Mouse (Mus musculus): ENCODE results near the gene Psmc3ip. TPM values are rescaled to one million over a fixed set of nuclear protein-coding genes. Genes with fewer than 3 reads are reported as not detected.

Gene Psmc3ip
- total RNA-seq, 2 experiments from 2014 or later = 1.5 to 1.7 TPM

DNA sequence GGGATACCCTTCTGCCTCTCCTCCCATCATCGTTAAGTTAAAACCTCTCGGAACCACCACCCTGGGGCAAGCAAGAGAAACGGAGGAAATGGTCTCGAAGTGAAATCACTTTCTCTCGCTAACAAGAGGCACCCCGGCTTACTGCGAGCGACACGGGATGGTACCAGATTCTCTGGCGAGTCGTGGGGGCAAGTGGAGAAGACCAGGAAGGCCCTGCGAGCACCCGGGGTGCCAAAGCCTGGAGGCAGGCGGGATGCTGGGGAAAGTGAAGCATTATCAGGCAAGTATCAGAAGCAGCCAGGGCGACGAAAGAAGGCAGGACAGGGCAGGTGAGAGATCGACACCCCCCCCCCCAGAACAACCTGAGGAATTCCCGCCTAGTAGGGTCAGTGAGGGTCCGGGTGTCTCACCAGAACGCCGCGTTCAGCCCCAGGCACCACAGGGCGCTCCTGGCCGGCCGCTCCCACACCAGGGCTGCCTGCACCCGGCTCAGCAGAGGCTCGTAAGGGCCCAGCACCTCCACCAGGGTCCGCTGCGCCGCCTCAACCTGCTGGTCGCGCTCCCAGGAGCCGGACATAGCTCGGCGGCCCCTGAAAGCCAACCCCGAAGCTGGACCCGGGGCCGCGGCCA is 24.0 kb upstream of the Psmc3ip start:
- DNase-seq = no peak

- DNase-seq = no peak
Measured at GRCm38 (mm10) chr11:101118105-101118504, 22.9 kb upstream of the Psmc3ip start.

GRCm38 (mm10) chr11:101115564-101115963 is 20.3 kb upstream of the Psmc3ip start:
- DNase-seq = no peak

GRCm38 (mm10) chr11:101112186-101112585 is 16.9 kb upstream of the Psmc3ip start:
- no peak for DNase-seq

GRCm38 (mm10) chr11:101111178-101111577 is 15.9 kb upstream of the Psmc3ip start:
- DNase-seq = no peak

- no peak for DNase-seq
Measured at GRCm38 (mm10) chr11:101110708-101111107, 15.5 kb upstream of the Psmc3ip start.

DNA sequence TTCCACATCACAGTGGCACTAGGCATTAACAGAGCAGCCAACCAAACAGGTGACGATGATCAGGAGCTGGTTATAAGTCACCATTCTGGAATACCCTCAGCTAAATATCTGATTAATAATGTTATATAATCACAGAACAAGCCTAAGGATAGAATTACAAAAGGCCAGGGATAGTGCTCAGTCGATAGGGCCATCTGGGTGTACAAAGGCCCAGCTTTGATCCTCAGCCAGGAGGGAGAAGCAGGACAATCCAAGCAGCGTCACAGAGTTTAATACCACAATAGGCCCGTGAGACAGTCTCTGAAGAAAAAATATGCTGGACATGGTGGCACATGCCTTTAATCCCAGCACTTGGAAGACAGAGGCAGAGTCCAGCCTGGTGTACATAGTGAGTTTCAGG is 14.1 kb upstream of the Psmc3ip start:
- no peak for DNase-seq

GRCm38 (mm10) chr11:101103011-101103410 is 7.8 kb upstream of the Psmc3ip start:
- DNase-seq = no peak

DNA sequence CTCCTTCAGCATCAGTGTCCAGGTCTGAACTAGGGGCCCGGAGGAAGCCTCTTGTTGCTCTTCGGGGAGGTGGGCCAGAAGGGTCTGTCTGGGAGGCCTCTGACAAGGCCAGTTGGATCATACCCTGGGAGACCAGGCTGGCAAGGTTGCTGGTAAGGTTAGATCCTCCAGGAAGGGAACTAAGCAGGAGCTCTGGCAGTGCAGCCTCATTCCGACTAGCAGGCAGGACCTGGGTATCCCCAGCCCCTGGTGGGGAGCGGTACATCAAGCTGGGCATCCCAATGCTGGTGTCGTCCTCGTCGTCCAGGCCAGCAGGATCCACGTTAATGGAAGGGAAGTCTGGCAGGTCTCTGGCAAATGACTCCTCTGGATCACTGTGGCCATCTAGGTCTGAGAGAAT is 3.0 kb upstream of the Psmc3ip start:
- DNase-seq = no peak

DNA sequence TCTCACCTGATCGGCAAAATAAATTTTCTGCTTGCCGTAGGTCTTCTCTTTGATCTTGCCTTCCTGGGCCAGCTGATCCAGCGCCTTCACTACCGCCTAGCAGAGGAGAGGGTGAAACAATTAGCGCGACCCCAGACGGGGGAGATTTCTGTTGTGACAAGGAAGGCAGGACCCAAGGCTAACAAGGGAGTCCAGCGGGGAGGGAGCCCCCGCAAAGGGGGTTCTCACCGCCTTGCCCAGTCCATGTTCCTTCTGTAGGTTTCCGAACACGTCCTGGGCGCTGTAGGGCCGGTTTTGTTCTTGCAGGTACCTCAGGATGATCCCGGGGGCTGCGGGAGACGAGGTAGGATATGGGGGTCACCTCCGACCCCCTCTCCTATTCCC is 314 bp downstream of the Psmc3ip start:
- DNase-seq = no peak

DNA sequence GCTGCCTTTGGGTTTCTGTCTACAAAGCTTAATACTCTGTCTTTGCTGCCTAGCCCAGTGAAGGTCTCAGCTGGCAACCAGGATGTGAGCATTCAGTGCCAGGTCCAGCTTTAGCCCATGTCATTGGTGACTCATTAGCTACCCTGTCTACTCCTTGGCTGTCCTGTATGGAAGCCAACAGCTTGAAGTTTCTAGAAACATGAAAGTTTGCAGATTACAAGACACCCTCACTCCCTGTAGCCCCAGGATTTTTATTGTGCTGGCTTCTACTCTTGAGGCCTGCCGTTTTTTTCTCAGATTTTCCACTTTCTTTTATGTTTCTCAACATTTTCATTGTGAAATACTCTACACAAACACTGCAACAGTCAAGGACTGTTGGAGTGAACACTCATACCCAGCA is 5.3 kb downstream of the Psmc3ip start:
- no peak for DNase-seq

GRCm38 (mm10) chr11:101087682-101088055 is 7.6 kb downstream of the Psmc3ip start:
- DNase-seq = no peak

- DNase-seq = peak; percentile 88
Measured at GRCm38 (mm10) chr11:101086756-101087681, 8.2 kb downstream of the Psmc3ip start, which contains the start of gene Mlx. Gene Mlx (plus strand): TSS chr11:101087277.

- DNase-seq = no peak
Measured at GRCm38 (mm10) chr11:101086323-101086674, 8.9 kb downstream of the Psmc3ip start.

GRCm38 (mm10) chr11:101085617-101086322 is 9.5 kb downstream of the Psmc3ip start:
- no peak for DNase-seq

DNA sequence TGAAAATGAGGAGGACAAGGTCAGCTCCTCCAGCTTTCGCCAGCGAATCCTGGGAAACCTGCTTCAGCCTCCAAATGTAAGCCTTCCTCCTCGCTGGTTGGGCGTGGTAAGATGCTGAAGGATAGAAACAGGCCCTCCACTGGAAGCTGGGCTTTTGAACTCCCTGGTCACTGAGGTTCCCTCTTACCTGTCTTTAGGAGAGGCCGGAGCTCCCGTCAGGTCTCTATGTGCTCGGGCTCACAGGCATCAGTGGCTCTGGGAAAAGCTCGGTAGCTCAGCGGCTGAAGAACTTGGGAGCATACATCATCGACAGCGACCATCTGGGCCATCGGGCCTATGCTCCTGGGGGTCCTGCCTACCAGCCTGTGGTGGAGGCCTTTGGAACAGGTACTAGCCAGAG is 10.4 kb downstream of the Psmc3ip start:
- DNase-seq = no peak

DNA sequence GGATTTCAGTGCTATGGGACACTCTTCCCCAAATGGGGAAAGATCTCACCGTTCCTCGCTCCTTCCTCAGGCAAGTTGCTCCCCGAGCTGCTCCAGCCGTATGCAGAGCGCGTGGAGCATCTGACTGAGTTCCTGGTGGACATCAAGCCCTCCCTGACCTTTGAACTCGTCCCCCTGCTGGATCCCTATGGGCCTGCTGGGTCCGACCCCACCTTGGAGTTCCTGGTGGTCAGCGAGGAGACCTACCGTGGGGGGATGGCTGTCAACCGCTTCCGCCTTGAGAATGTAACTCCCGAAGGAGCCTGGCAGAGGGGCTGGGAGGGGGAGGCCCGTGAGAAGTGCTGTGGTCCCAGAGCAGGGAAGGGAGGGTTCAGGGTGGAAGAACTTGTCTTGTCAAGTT is 11.0 kb downstream of the Psmc3ip start:
- DNase-seq = no peak

- DNase-seq = no peak
Measured at GRCm38 (mm10) chr11:101083083-101083697, 12.0 kb downstream of the Psmc3ip start.

DNA sequence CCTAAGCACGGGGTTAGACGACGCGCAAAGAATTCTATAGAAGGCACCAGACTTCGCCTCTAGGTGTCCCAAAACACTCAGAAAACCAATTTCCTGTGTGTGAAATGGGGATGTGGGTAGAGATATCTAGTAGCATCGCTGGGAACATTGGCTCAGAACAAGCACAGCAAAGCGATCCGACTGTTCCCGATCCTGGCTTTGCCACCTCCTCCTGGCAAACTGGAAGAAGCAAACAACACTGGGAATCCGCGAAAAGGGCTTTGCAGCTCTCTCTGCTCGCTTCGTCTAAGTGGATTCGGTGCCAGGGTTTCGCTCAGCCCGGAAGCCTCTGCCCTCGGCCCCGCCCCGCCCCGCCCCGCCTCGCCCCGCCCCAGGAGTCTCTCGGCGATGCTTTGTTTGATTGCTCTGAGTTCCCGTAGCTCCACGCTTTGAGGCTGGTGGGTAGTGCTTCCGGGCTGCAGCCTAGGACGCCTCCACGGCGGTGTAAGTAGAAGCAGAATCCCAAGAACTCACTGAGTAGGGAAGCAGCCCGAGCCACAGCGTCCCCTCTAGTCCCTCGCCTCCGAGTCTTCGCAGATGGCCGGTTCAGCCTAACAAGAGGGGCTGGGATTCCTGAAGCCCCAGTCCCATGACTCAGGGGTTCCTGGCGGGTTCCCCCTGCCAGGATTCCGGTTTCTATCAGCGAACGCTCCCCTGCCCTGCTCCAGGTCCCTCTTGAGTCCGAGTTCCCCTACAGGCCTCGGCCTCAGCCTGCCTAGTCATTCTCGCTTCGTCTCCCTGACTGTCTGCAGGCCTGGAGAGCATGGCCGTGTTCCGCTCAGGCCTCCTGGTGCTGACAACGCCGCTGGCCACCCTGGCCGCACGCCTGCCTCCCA is 12.8 kb downstream of the Psmc3ip start, which contains the start of gene Coasy:
Coasy (plus strand) TSS at position 358 of the 875 bp plus-strand sequence.
- peak; percentile 86 for DNase-seq

DNA sequence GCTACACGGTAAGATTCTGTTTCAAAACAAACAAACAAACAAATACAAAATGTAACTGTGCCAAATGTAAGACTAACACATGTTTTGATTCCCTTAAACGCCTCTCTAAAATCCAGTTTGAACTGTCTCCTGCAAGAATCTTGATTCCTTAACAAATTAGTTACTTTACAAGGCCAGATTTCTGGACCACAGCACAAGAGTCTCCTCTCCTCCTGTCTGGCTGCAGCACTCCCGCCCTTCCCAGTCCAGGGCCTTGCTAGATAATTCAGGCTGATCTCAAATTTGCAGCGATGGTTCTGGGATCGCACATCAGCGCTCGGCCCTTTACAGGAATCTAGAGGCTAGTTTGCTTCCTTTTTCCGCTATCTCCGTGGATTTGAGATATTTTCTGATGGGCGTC is 13.6 kb downstream of the Psmc3ip start:
- no peak for DNase-seq

GRCm38 (mm10) chr11:101080421-101080820 is 14.8 kb downstream of the Psmc3ip start:
- no peak for DNase-seq

All from gastrocnemius, postnatal 25 days (tissue).